Mouse (Mus musculus) T-helper 1 cell (primary cell): ENCODE measurements around the gene Panx1.

ENCODE experiments used
- in situ Hi-C: fragments of 300-600 bp; cut with MboI, MseI; formaldehyde crosslinking; loops from one replicate; pipeline ENCODE4 v1.15.1; 2025; ENCODE audit warnings: high pct_unique_total_duplicates

Gene Panx1

DNA sequence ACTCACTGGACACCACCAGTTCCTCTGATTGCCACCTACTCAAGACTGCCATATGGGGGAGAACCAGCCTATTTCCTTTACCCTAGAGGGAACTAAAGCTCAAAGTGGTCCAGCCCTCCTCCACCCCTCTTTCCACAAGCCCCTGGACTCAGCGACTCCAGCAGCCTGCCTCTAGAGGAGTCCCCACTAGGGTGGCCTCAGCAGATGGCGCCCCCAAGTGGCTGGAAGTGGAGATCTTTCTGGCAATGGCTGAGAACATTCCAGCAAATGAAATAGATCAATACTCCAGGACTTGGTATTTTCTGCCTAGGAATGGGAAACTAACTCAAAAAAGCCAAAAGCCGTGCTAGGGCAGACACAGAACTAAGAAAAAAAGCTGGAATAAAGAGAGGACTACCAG is 17.6 kb downstream of the Panx1 start:
- in situ Hi-C loops, result no loop called here

DNA sequence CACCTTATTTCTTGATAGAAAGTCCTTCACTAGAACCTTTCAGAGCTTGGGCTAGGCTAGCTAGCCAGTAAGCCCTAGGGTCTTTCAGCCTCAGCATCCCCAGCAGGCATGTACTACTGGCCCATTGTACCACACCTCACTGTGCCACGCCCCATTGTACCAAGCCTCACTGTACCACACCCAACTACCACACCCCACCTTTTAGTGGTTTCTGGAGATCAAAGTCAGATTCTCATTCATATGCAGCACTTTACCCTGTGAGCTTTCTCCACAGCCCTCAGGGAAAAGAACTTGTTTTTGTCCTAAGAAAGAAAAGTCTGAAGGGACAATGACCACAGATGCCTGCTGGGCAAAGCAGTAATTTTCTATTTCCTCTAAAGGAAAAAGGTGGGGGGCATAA is 22.2 kb downstream of the Panx1 start:
- in situ Hi-C loops, result no loop called here

DNA sequence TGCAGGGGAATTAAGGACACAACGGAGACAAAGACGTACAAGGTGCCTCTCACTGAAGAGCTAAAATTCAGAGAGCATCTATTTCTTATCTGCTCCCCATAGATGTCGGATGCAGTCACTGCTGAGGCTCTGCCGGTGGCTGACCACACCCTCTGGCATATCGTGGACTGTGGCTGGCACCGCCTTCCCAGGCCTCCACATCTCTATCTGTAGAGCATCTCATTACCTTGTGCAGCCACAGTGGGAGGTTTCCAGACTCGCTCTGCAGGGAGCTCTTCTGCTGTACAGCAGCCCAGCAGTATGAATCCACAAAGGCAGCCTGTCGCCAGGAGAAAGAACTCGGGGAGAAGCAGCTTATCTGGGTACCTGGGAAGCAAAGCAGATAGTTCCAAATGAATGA is 24.1 kb downstream of the Panx1 start:
- in situ Hi-C loops, result no loop called here

DNA sequence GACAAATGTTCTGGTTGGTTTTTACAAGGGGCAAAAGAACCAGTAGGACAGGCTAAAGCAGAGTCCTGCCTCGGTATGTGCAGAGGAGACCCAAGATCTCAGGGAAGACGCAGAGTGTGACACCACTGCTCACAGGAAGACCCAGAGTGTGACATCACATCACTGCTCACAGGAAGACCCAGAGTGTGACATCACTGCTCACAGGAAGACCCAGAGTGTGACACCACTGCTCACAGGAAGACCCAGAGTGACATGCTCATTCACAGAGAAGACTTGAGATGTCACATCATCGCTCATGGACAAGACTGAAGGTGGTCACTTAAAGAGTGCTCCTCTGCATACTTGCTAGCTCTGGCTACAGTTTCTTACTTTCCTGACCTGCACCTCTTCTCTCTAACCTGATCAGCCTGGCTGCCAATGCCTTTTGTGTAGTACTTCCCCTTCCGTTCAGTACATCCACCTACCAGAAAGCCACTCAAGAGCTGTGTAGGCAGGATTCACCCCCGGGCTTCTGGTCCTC is 24.7 kb downstream of the Panx1 start:
- in situ Hi-C loops, result no loop called here

DNA sequence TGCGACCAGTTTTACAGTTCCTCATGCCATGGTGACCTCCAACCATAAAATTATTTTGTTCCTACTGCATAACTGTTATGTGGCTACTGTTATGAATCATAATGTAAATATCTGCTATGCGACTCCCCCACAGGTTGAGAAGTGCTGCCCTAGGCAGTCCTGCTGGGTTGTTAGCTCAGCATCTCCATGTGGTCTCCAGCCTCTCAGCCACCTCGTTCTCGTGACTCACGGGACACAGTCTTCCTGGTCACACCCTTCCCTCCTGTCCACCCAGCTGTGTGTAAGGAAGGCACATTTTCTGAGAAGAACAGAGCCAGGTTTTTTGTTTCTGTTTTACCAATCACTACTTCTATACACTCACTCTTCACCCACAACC is 26.5 kb downstream of the Panx1 start:
- in situ Hi-C loops, result loop anchor here (5.0 kb wide), 1 partner anchor 156 kb away; the partner anchor contains the start of gene Gpr83

DNA sequence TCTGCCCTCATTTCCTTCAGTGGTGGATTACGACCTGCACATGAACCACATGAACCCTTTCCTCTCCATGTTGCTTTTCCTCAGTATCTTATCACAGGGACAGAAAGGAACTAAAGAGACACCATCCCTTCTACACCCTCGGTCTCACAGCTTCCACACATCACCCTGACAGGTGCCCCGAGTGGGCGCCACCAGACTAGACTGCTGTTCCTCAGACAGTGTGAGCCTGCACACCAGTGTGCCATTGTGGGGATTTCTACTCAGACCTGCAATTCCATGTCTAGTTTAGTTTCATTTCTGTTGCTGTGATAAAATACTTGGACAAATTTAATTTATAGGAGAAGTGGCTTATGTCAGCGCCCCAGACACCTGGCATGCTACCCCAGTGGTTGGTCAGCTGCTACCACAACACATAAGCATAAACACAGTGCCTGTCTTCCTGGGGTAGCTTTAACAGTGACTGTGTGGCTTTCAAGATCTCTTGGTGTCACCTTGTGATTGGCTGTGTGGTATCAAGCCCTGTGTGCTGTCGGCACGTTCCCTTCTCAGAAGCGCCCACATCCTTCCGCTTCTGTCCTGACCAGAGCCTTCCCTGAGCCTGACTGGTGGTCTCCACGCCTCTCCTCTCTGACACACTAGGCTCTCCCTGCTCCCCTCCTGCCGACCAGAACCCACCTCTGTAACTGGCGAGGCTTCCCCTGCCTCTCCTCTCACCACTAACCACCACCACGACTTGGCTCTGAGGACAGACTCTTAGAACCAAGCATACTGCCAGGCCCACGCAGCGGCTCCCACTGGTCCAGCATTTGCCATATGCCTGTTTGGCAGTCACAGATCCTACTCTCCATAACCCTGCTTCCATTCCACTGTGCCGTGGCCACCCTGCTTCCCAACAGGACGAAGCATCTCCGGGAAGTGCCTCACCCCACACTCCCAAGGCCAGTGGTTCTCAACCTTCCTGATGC is 27.2 kb downstream of the Panx1 start:
- in situ Hi-C loops, result loop anchor here (5.0 kb wide), 1 partner anchor 156 kb away; the partner anchor contains the start of gene Gpr83

DNA sequence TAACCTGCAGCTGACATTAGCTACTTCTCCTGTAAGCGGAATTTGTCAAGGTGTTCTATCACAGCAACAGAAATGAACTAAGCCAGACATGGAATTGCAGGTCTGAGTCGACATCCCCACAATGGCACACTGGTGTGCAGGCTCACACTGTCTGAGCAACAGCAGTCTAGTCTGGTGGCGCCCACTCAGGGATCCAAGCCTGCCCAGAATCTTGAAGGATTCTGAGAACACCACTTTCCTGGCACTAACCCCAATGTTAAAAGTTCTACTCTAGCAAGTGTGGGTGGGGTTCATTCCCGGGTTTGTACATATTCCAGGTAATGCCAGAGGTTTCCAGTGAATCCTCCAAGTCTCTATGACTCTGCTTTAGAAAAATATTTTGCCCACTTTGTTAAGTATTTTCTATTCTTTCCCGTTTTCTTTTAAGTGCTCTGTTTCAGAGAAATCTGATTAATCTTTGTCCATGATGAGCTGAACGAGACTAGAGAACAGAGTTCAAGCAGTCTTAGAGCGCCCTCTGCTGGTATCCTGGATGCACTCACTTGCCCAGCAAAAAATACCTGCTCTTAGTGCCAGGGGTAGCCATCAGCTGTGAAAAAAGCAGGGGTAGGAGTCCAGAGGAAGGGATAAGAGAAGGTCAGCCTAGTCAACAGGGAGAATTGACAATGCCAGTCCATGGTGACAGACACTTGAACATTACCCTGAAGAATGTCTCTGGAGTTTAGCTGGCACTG is 29.9 kb downstream of the Panx1 start:
- in situ Hi-C loops, result loop anchor here (5.0 kb wide), 1 partner anchor 153 kb away; the partner anchor contains the start of gene Gpr83

DNA sequence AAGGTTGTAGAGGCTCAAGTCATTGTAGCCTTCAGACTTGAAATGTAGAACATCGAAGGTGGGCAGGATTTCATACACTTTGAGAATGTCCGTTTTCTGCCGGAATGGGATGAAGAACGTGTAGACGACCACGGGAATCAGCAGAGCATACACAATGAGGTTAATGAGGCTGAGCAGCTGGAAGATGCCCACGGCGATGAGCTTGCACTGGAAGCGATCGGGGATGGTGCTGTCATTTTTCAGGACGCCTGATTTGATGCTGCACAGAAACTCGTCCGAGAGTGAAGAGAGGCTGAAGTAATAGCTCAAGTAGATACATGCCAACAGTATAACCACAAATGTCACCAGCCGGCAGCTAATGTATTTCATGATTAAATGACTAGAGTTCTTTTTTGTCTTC is 37.7 kb downstream of the Panx1 start:
- in situ Hi-C loops, result no loop called here

DNA sequence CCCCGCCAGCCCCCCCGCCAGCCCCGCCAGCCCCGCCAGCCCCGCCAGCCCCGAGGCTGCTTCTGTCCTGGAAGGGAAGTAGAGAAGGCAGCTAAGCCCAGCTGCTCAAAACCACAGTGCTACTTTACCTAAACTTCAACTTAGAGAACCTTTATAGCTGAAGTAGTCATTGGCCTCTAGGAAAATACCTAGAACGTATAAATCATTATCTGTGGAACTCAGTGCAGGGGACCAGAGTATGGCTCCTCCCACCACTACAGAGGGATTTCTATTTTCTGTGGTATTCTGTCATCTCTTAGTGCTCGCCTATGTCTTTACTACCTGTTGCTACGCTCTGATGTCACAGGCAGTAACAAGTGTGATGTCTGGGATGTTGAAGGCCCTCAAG is 41.0 kb downstream of the Panx1 start:
- in situ Hi-C loops, result no loop called here

DNA sequence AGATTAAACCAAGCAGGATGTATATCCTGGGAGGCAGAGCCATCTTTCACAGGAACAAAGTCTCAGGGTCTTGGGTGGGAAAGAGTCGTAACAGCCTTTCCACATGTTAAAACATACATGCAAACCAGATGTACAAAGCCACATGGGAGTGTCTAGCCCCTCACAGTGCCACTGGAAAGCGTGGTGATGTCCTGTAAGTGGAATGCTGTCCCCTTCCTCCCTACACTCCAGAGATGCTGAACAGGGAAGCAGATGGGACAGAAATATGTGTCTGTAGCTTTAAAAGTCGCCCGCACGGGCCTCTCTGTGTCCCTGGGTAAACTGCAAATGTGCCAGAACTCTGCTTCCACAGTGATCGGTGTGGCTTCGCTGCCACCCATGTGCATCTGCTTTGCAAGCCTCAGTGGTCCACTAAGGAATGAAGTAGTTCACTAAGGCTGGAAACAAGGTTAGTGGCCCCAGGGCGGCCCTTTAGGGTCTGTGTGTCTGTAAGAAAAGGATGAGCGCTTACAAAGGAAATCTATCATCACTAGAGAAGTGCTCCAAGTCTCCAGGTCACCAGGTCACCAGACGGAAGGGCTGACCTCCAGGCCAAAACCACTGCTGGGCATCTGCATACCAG is 41.5 kb downstream of the Panx1 start:
- in situ Hi-C loops, result no loop called here

DNA sequence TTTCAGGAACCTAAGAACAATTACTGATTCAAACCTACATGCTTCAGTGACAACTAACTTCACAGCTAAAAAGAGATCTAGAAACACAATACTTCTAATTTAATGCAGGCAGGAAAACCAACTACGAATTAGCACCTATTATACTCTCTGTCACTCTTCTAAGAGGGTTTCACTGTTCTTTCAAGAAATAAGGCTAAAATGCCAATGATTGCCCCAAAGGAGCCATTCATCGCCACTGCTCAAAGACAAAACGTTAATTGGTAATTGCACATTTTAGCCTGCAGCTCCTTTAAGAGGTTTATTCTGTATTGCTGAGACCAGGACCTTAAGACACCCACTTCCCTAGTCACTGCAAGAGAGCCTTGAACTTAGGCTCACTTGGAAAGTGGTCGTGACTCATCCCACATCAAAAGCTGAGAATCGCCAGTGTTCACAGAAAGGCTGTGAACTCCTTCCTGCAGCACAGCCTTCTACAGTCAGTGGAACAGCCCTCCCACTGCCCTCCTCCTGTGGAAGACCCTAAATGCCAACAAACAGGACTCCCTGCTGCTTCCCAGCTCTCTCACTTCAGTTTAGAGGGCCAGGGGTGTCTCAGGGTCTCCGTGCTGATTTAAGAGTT is 42.2 kb downstream of the Panx1 start:
- in situ Hi-C loops, result no loop called here

DNA sequence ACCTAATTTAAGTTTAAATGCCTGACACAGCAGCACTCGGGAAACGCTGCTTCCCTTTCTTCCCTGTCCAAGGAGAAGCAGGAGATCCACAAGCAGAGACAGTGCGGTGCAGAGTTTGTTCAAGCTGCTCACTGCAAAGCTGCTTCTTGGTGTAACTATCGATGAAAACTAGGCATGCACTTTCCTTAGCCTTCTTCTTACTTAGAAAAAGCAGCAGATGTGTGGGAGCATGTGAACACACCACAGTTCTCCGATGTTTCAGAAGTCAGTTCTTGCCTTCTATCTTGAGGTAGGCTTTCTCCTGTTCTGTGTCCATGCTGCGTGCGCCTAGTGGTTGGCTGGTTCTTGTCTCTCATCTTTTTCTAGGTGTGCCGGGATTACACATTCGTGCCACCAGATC is 46.5 kb downstream of the Panx1 start:
- in situ Hi-C loops, result no loop called here

DNA sequence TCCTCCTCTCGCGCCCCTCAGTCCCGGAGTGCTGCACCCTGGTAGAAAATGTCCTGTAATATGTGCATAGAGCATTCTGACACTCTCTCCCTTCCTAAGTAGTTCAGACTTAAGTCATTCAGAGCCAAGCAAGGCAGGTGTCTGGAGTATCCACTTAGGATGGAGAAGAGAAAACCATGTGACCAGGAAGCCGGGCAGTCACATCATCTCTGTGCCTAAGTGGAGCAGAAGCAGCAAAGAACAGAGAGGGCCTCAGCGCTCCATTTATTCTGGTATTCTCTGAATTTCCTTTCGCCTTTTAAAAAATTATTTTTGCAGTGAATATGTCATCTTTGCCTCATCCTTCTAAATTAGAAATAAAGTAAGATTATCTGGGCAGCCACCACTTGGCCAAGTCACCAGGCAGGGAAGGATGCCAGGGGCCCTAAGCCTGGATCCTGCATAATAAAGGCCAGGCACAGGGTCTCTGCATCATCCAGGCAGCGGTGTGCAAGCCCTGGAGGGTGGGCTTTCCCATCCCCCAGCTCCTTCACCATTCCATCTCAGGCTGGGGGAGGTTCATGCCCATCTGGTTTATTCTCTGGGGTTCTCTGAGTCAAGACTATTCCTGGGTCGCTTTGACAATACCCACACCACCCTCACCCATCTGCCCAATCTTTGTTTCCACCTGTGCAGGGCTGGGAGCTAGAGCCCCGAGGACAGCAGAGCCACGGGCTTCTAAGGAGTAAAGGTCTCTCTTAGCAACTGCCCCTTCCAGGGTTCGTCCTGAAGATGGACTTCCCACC is 47.8 kb downstream of the Panx1 start:
- in situ Hi-C loops, result no loop called here

DNA sequence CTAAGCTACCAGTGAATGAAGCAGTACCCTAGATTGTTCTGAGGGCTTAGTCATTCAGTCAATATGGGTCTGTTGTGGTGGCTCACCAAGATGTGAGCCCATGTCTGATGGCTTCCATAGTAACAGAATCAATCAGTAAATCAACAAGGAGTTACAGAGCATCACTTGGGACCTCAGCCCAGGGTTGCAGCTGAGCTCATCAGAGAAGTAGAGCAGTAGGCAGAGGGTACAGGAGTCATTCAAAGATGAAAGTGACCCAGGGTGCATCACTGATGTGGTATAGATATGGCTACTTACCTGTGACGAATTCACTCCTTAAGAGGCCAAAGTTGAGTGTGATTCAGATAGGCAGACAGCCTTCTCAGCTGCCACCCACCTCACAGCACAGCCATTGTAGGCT is 49.8 kb downstream of the Panx1 start:
- in situ Hi-C loops, result no loop called here

DNA sequence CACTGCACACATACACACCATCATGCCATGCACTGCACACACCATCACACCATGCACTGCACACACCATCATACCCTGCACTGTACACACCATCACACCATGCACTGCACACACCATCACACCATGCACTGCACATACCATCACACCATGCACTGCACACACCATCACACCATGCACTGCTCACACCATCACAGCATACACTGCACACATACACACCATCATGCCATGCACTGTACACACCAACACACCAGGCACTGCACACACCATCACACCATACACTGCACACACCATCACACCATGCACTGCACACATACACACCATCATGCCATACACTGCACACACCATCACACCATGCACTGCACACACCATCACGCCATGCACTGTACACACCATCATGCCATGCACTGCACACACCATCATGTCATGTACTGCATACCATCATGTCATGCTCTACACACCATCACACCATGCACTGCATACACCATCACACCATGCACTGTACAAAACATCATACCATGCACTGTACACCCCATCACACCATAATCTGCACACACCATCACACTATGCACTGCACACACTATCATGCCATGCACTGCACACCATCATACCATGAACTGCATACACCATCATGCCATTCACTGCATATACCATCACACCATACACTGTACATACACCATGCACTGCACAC is 56.5 kb downstream of the Panx1 start:
- in situ Hi-C loops, result no loop called here

DNA sequence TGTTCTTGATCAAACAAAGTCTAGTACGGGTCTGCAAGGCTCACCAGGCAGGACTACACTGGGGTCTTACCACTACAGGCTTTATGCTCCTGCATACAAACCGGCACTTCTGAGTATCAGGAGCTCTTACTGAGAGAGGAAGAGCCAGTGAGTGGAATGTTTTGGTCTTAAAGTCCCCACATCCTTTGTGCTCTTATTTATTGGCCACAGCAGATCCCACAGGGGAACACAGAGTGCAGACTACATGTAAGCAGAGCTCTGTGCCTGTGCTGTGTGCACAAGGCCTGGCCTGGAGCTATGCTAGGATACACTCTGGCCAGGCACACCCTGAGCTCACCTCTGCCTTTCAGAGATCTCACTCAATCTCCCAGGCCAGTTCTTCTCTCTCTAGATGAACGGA is 62.1 kb downstream of the Panx1 start:
- in situ Hi-C loops, result no loop called here

DNA sequence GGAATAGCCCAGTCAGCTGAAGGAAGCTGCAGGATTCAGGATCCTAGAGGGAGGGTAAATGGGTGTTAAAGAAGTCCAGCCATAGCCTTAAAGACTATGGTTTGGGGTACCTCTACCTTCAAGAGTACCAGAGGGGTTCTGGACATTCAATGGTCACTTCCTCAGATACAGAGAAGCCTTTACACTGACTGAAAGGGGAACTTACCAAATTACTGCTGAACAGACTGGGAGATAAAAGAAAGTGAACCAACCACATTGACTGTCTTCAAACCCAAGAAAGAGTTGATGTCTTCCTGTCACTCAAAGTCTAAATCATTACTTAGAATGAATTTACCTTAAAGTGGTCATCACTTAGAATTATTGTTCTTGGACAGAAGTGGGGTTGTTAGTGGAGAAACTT is 62.6 kb downstream of the Panx1 start:
- in situ Hi-C loops, result no loop called here

DNA sequence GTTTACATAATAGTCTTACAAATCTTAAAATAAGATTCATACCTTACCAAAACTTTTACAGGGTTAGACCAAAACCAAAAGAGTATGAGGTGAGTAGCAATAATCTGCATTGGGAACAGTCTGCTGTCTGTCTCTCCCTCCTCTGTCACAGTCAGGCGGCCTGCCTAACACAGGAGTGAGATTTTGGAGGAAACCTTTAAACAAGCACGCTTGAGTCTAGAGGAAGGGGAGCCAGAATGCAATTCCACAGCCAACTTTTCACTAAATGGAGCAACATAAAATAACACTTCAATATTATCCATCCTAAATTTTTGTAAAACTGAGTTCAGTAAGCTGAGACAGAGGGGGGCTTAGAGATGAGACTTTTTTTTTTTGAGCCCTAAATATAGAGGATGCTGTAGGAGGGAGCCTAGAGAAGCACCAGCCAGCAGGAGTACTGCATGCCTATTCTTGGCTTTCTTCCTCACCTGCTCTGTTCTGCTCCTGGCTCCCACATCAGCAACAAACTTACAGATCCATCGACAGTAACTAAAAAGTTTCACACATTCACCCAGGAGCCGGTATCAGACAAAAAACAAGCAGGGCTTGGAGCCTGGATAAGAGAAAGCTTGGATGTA is 63.6 kb downstream of the Panx1 start:
- in situ Hi-C loops, result no loop called here
